Mouse (Mus musculus) central nervous system, embryonic 11.5 days (tissue): ENCODE measurements around the gene Them7. TPM values are rescaled to one million over a fixed set of nuclear protein-coding genes. Genes with fewer than 3 reads are reported as not detected.

Experiments
- polyA plus RNA-seq: library from polyadenylated mRNA; depleted of rRNA; stranded (reverse); fragments of >200 nt; gene quantifications from 2 replicates; pipeline ENCODE4 v1.2.3, GENCODE M21; 2012; rRNA removed

Them7 gene
- 0.04 and 0.32 TPM in 2 replicates for polyA plus RNA-seq

DNA sequence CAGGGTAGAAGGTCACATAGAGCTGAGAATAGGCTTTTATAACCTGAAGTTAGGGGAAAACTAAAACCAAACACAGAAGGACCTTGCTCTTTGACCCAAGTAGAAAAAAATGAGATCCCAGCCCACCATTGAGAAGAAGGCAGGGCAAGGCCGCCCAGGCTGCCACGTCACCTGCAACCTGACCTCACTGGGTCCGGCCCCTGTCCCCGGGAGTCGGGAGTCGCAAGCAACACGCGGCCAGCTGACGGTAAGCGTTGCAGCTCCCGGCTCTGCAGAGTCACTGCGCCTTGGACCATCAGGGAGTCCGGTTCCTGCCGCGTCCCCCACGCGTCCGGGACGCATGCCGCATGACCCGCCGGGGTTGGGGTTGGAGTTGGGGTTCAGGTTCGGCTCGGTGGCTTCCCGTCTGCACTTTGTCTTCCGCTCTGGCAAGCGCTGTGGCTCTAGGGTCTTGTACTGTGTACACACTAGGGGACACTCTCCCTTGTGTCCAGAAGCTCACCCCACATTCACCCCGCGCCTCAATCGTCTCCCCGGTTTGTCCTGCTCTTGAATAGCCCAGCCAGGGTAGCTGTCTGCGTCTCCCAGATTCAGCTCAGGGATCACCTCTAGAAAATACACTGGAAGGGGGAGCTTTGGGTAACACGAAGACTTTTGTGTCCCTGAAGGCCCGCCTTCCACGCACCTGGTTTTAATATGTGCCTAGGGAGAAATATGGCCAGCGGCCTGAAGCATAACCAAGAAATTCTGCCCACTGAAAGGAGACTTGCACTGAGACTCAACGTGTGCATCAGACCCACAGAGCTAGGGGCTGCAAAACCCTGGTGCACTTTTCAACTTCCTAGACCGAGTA lies at the start of gene Them7:
Gene Them7, plus strand, starts transcription at position 187 of the 853 bp plus-strand sequence.

DNA sequence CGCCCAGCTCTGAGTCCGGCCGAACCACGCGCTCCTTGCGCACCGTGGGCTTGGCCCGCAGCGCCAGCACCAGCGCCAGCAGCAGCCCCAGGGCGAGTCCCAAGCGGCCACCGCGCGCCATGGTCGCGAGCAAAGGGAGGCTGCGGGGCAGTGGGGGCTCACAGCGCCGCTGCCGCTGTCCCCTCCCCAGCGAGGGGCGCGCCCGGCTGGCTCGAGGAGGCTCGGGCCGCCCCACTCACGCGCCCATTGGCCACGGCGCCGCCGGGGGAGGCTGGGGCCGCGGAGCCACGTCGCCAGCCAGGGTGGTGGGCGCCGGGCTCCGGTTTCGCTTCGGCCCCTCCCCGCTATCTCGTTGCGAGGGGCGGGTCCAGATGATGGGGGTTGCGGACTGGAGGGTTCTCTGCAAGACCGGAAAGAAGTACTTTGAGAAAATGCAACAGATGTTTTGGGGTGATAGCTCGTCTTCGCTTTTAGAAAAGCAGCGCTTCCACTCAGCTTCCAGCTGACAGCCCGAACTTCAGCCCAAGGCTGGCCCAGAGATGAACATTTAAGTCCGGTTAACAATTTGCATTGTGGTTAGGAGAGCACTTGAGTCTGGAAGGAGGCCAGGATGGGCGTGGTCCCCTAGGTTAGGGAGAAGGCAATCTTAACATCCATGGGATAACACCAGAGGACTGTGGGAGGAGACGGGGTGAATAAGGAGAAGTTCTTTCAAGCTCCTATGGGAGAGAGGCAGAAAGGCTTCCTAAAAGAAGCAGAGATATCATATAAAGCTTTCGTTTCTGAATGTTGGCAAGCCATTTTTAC lies 175.2 kb downstream of the Them7 start, which contains the start of gene Rcn1:
Gene Rcn1, minus strand, starts transcription at position 235 of the 807 bp plus-strand sequence.

Other genes with a start within 250 kb of the Them7 start
- gene Eif3m, start 207.2 kb upstream of the Them7 start, polyA plus RNA-seq: 186 and 220 TPM in 2 replicates
- gene Gm11060, start 132.3 kb upstream of the Them7 start, polyA plus RNA-seq: not detected in 2 replicates
- 2.5 and 12.6 TPM in 2 replicates for gene Wt1, start 97.8 kb upstream of the Them7 start, polyA plus RNA-seq
- gene Rcn1, start 175.0 kb downstream of the Them7 start, polyA plus RNA-seq: 90.8 and 91.9 TPM in 2 replicates